Mouse (Mus musculus) small intestine, adult 2 months (tissue): ENCODE measurements around the gene Fgf5. TPM values are rescaled to one million over a fixed set of nuclear protein-coding genes. Genes with fewer than 3 reads are reported as not detected.

Experiments
- H3K27ac ChIP-seq: fragments of 200-500 bp; 2 replicates; pipeline ENCODE4 v1.5.1; 2012; ENCODE audit warnings: low read depth, low read length, control low read depth, inconsistent platforms; ENCODE audit not compliant: insufficient read depth
- H3K27me3 ChIP-seq: fragments of 200-500 bp; 2 replicates; pipeline ENCODE4 v1.6.1; 2012; ENCODE audit warnings: mild to moderate bottlenecking, moderate library complexity, low read length, inconsistent platforms; ENCODE audit not compliant: control insufficient read depth, insufficient read depth
- H3K36me3 ChIP-seq: fragments of 200-500 bp; 2 replicates; pipeline ENCODE4 v1.6.1; 2012; ENCODE audit warnings: mild to moderate bottlenecking, low read length, control low read depth, inconsistent platforms; ENCODE audit not compliant: control insufficient read depth, insufficient read depth
- H3K4me1 ChIP-seq: fragments of 200-500 bp; 2 replicates; pipeline ENCODE4 v1.6.1; 2012; ENCODE audit warnings: low read length, inconsistent platforms, mixed read lengths; ENCODE audit not compliant: control insufficient read depth, insufficient read depth, insufficient read length
- H3K4me3 ChIP-seq: fragments of 200-500 bp; 2 replicates; pipeline ENCODE4 v1.5.1; 2012; ENCODE audit warnings: low read depth, mild to moderate bottlenecking, control low read depth, inconsistent platforms, low read length, moderate library complexity
- CTCF ChIP-seq: fragments of 200-500 bp; IDR thresholded peaks from 2 replicates; pipeline ENCODE4 v1.5.1; 2012; ENCODE audit warnings: low read depth, mild to moderate bottlenecking, control low read depth, inconsistent platforms, low read length, moderate library complexity, mixed read lengths; ENCODE audit not compliant: insufficient replicate concordance, insufficient read length; ENCODE audit errors: extremely low read depth
- POLR2A ChIP-seq: fragments of 200-500 bp; IDR thresholded peaks from 2 replicates; pipeline ENCODE4 v1.6.1; 2012; ENCODE audit warnings: low read depth, mild to moderate bottlenecking, control low read depth, inconsistent platforms, low read length, moderate library complexity
- WGBS: fragments of 180-500 bp; shearing (Covaris S2); methylation state at CpG from one replicate; pipeline ENCODE4 v1.1.7; 2018; 5-methylcytosine and 5-hydroxymethylcytosine counted together
- polyA plus RNA-seq: library from polyadenylated mRNA; depleted of rRNA; stranded (reverse); fragments of >200 nt; gene quantifications from 2 replicates; pipeline ENCODE4 v1.2.3, GENCODE M21; 2012; rRNA removed

The Fgf5 gene
- polyA plus RNA-seq, 1 experiment, result not detected

GRCm38 (mm10) chr5:98305673-98306072, 51.7 kb downstream of the Fgf5 start:
- no peaks in the 10 kb centered on the region for H3K36me3 ChIP-seq
- WGBS, result 27% methylated on average over 4 of the region's 4 CpGs
- H3K4me1 ChIP-seq, result no peaks in the 10 kb centered on the region
- no peak overlapping the region for H3K4me3 ChIP-seq
- TF ChIP-seq POLR2A (no peak), CTCF (no peak)
- H3K27me3 ChIP-seq, result no peaks in the 10 kb centered on the region
- no peak overlapping the region for H3K27ac ChIP-seq

GRCm38 (mm10) chr5:98306528-98306927, 52.5 kb downstream of the Fgf5 start:
- TF ChIP-seq CTCF (no peak), POLR2A (no peak)
- no peaks in the 10 kb centered on the region for H3K4me1 ChIP-seq
- no peak overlapping the region for H3K27ac ChIP-seq
- no peaks in the 10 kb centered on the region for H3K36me3 ChIP-seq
- no peaks in the 10 kb centered on the region for H3K27me3 ChIP-seq
- WGBS, result 45% methylated on average over 9 of the region's 9 CpGs
- H3K4me3 ChIP-seq, result no peak overlapping the region

- Histone ChIP-seq H3K4me3 (no peak overlapping the region), H3K27me3 (no peaks in the 10 kb centered on the region), H3K4me1 (peaks cover 2% of the 10 kb centered on the region; the same call in 1 of the 2 replicates), H3K27ac (no peak overlapping the region), H3K36me3 (no peaks in the 10 kb centered on the region)
- 83% methylated on average over 2 of the region's 2 CpGs for WGBS
- no peak for TF ChIP-seq POLR2A
These were observed 72.6 kb downstream of the Fgf5 start for GRCm38 (mm10) chr5:98326625-98327024.

Other genes starting within 250 kb of the Fgf5 start
- gene Antxr2, start 223.1 kb upstream of the Fgf5 start, polyA plus RNA-seq, result 3.2 and 4.7 TPM in 2 replicates
- 0.05 and 0.08 TPM in 2 replicates for gene Prdm8, start 87.0 kb upstream of the Fgf5 start, polyA plus RNA-seq
- not detected in 2 replicates for gene Cfap299, start 75.1 kb downstream of the Fgf5 start, polyA plus RNA-seq